Mouse (Mus musculus) midbrain, embryonic 10.5 days (tissue): ENCODE results near the gene Smtn. TPM values are rescaled to one million over a fixed set of nuclear protein-coding genes. Genes with fewer than 3 reads are reported as not detected.
A peak's percentile ranks its signal among the peaks of the same experiment; 100 is the strongest.

Experiments used
- DNase-seq: peaks from one replicate; pipeline ENCODE4 v3.0.0-alpha.2; 2017; ENCODE audit warnings: low spot score
- H3K27ac ChIP-seq: fragments of 300-500 bp; sonication (generic); replicated peaks from 2 replicates; pipeline ENCODE4 v1.5.1; 2016; ENCODE audit warnings: mild to moderate bottlenecking
- H3K27me3 ChIP-seq: fragments of 300-500 bp; sonication (generic); 2 replicates; pipeline ENCODE4 v1.6.1; 2016; ENCODE audit warnings: low read depth, mild to moderate bottlenecking; ENCODE audit not compliant: poor library complexity, severe bottlenecking
- H3K36me3 ChIP-seq: fragments of 300-500 bp; sonication (generic); 2 replicates; pipeline ENCODE4 v1.6.1; 2016; ENCODE audit warnings: mild to moderate bottlenecking, moderate library complexity
- H3K4me1 ChIP-seq: fragments of 300-500 bp; sonication (generic); 2 replicates; pipeline ENCODE4 v1.6.1; 2016
- H3K4me3 ChIP-seq: fragments of 300-500 bp; sonication (generic); 2 replicates; pipeline ENCODE4 v1.5.1; 2016; ENCODE audit warnings: mild to moderate bottlenecking, moderate library complexity
- H3K9me3 ChIP-seq: fragments of 300-500 bp; sonication (generic); replicated peaks from 2 replicates; pipeline ENCODE4 v1.6.1; 2016; ENCODE audit warnings: mild to moderate bottlenecking
- WGBS: fragments of 180-500 bp; shearing (Covaris S2); methylation state at CpG from one replicate; pipeline ENCODE4 v1.1.7; 2016; 5-methylcytosine and 5-hydroxymethylcytosine counted together
- polyA plus RNA-seq: library from polyadenylated mRNA; unstranded; fragments of >200 nt; fragmentation: Nextera tagmentation; extraction: Ambion mirVana; gene quantifications from 2 replicates; pipeline ENCODE4 v1.2.1, GENCODE M21; 2016

The Smtn gene
- polyA plus RNA-seq, 1 experiment from 2014 or later, result 40.2 TPM

- Histone ChIP-seq H3K4me1 (peaks cover 13% of the 10 kb centered on the region), H3K4me3 (no peak overlapping the region), H3K27ac (no peak overlapping the region), H3K36me3 (no peaks in the 10 kb centered on the region), H3K9me3 (no peaks in the 10 kb centered on the region), H3K27me3 (peaks cover 5% of the 10 kb centered on the region)
- 89% methylated on average over 2 of the region's 2 CpGs for WGBS
- no peak for DNase-seq
These were observed 30.1 kb downstream of the Smtn start for GRCm38 (mm10) chr11:3510321-3510720.

- no peak overlapping the region for H3K27ac ChIP-seq
- peaks cover 5% of the 10 kb centered on the region for H3K4me1 ChIP-seq
- no peak overlapping the region for H3K4me3 ChIP-seq
- WGBS, result 82% methylated on average over 8 of the region's 8 CpGs
- DNase-seq, result no peak
- H3K9me3 ChIP-seq, result no peaks in the 10 kb centered on the region
- H3K27me3 ChIP-seq, result no peaks in the 10 kb centered on the region
- H3K36me3 ChIP-seq, result no peaks in the 10 kb centered on the region
These were observed 31.0 kb downstream of the Smtn start for GRCm38 (mm10) chr11:3509181-3510085.

DNA sequence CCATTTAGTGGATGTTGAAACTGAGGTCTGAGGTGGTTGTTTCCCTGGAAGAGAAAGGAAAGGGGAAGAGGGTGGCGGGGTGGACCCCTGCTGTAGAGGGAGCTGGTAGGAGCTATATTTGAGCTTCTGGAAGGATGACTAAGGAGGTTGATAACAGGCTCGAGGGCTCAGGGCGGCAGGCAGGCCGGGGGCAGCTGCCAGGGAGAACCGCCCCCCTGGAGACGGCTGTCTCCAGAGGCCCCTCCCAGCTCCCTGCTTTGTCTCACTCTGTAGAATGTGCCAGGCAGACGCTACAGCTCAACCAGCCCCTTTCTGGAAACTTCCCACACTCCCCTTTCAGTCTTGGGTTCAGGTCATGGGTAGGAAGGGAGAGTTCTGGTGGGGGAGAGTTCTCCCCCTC is 32.2 kb downstream of the Smtn start:
- H3K36me3 ChIP-seq, result no peaks in the 10 kb centered on the region
- 59% methylated on average over 7 of the region's 7 CpGs for WGBS
- H3K27ac ChIP-seq, result no peak overlapping the region
- no peaks in the 10 kb centered on the region for H3K27me3 ChIP-seq
- DNase-seq, result no peak
- no peak overlapping the region for H3K4me3 ChIP-seq
- no peaks in the 10 kb centered on the region for H3K4me1 ChIP-seq
- H3K9me3 ChIP-seq, result no peaks in the 10 kb centered on the region

DNA sequence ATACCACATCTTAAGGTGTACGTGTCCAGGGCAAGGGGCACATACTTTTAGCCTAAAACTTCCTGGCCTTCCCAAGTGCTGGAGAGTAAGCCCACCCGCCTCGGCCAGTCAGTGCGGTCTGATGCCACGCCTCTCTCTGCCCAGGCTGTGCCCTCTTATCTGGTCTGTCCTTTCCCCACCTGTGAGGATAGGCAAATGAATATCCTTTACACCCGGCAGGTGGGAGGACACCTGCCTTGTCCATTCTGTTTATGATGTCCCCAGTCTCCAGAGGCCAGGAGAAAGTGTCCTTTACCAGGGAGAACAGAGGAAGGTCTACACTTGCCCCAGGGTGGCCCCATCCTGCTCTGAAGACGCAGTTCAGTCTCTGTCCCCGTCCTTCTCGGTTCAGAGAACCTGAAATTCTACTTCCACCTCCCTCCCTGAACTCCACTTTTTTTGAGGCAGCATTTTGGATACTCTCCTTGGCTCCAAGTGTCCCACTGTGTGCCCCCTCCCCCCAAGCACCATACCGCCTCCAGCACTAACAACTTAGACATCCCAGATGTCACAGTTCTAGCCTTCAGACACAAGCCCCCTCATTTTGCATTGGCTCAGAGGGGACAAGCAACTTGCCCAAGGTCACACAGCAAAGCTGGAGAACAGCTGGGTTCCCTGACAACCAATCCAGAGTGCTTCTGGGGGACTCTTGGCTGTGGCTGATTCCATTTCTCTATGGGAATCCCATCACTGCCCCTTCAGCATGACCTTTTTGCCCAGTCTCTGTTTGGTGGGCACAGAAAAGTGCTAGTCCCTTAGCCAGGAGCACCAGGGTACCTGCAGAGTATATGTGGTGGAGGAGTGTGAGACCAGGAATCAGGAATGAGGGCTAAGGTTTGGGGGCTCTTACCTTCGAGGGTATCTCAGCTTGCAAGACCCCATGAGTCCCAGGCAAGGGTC is 36.4 kb downstream of the Smtn start:
- Histone ChIP-seq H3K4me1 (no peaks in the 10 kb centered on the region), H3K27me3 (0 out of 2 replicates have a peak, but pooled peaks cover 7% of the 10 kb centered on the region), H3K27ac (no peak overlapping the region), H3K4me3 (no peak overlapping the region), H3K9me3 (no peaks in the 10 kb centered on the region), H3K36me3 (no peaks in the 10 kb centered on the region)
- WGBS, result 71% methylated on average over 11 of the region's 11 CpGs
- DNase-seq, result no peak

- WGBS, result 84% methylated on average over 18 of the region's 18 CpGs
- Histone ChIP-seq H3K27ac (no peak overlapping the region), H3K36me3 (no peaks in the 10 kb centered on the region), H3K4me3 (no peak overlapping the region), H3K9me3 (no peaks in the 10 kb centered on the region), H3K4me1 (no peaks in the 10 kb centered on the region), H3K27me3 (0 out of 2 replicates have a peak, but pooled peaks cover 7% of the 10 kb centered on the region)
- no peak for DNase-seq
These were observed 37.8 kb downstream of the Smtn start for GRCm38 (mm10) chr11:3502459-3503072.

DNA sequence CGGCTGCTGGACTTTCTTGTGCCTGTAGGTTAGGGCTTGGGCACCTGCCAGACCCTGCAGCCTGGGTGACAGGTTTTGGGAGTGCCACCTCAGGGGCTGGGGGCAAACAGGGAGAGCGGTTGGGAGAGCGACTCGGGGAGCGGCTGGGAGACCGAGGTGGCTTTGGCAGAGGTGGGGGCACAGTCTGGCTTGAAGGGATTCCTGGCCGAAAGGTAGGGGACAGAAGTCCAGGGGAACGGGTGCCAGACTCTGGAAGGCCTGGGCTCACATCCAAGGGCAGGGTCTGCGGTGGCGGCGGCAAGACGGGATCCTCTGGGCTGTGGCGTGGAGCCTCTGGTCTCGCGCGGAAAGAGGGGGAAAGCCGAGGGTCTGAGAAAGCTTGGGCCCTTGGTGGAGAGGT is 38.4 kb downstream of the Smtn start:
- no peak for DNase-seq

GRCm38 (mm10) chr11:3497296-3497695 is 43.1 kb downstream of the Smtn start:
- Histone ChIP-seq H3K9me3 (no peaks in the 10 kb centered on the region), H3K4me1 (peaks cover 5% of the 10 kb centered on the region; the same call in 1 of the 2 replicates), H3K36me3 (no peaks in the 10 kb centered on the region), H3K4me3 (no peak overlapping the region), H3K27ac (no peak overlapping the region), H3K27me3 (0 out of 2 replicates have a peak, but pooled peaks cover 4% of the 10 kb centered on the region)
- DNase-seq, result no peak
- 86% methylated on average over 1 of the region's 1 CpGs for WGBS

More for the DNA sequence above, 38.4 kb downstream of the Smtn start:
- no peak overlapping the region for H3K4me3 ChIP-seq
- no peaks in the 10 kb centered on the region for H3K9me3 ChIP-seq
- H3K4me1 ChIP-seq, result no peaks in the 10 kb centered on the region
- H3K27ac ChIP-seq, result no peak overlapping the region
- H3K36me3 ChIP-seq, result no peaks in the 10 kb centered on the region
- WGBS, result 78% methylated on average over 17 of the region's 17 CpGs
- 0 out of 2 replicates have a peak, but pooled peaks cover 7% of the 10 kb centered on the region for H3K27me3 ChIP-seq

GRCm38 (mm10) chr11:3496756-3497155 is 43.7 kb downstream of the Smtn start:
- Histone ChIP-seq H3K9me3 (no peaks in the 10 kb centered on the region), H3K27ac (no peak overlapping the region), H3K4me1 (peaks cover 10% of the 10 kb centered on the region; the same call in 1 of the 2 replicates), H3K36me3 (no peaks in the 10 kb centered on the region), H3K4me3 (no peak overlapping the region), H3K27me3 (no peaks in the 10 kb centered on the region)
- no peak for DNase-seq
- 64% methylated on average over 5 of the region's 5 CpGs for WGBS

DNA sequence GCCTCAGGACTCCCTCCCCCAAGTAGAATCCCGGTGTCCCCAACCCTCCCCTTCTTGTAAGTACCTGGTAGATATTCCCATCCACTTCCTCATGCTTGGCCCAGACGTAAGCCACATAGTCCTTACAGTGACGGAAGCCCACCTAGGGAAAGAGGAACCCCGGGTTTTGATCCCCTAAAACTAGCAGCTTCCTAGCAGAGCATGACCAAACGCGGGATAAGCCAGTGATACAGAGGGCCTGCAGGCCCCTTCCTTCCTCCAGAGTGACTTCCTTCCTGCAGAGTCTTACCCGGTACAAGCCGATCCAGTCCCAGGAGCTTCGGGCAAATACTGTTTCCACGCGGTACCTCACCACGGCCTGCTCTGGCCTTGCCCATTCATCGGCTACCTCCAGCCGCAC is 44.9 kb downstream of the Smtn start:
- 91% methylated on average over 14 of the region's 14 CpGs for WGBS

GRCm38 (mm10) chr11:3494857-3495256 is 45.6 kb downstream of the Smtn start:
- H3K4me3 ChIP-seq, result no peak overlapping the region
- no peaks in the 10 kb centered on the region for H3K9me3 ChIP-seq
- peaks cover 11% of the 10 kb centered on the region; the same call in 1 of the 2 replicates for H3K4me1 ChIP-seq
- H3K27ac ChIP-seq, result peak overlapping the region; percentile 49; the same call in 1 of the 2 replicates
- 82% methylated on average over 17 of the region's 17 CpGs for WGBS
- no peaks in the 10 kb centered on the region for H3K27me3 ChIP-seq
- DNase-seq, result no peak
- no peaks in the 10 kb centered on the region for H3K36me3 ChIP-seq

More for the DNA sequence above, 44.9 kb downstream of the Smtn start:
- DNase-seq, result no peak
- Histone ChIP-seq H3K4me1 (peaks cover 11% of the 10 kb centered on the region; the same call in 1 of the 2 replicates), H3K27me3 (no peaks in the 10 kb centered on the region), H3K36me3 (no peaks in the 10 kb centered on the region), H3K27ac (no peak overlapping the region), H3K9me3 (no peaks in the 10 kb centered on the region), H3K4me3 (no peak overlapping the region)

DNA sequence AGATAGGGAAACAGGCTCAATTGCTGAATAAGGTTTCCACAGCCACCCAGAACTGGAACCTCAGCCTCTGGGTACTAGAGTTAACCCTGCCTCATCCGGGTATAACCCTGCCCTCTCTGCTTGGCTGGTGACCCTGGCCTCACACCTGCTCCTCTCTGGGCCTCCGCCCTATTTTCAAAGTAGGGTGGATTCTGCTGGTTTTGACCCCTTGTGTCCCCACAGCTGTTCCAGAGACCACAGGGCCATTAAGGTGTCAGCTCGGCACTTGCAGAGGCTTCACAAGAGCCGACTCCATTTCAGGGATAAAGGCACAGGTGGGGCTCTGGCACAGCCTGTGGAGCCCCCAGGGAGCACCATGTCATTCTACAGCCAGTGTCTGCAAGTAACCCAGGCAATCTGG is 47.7 kb downstream of the Smtn start:
- no peak for DNase-seq
- H3K4me1 ChIP-seq, result peaks cover 19% of the 10 kb centered on the region; the same call in 1 of the 2 replicates
- no peak overlapping the region for H3K4me3 ChIP-seq
- no peaks in the 10 kb centered on the region for H3K9me3 ChIP-seq
- H3K36me3 ChIP-seq, result no peaks in the 10 kb centered on the region
- 80% methylated on average over 4 of the region's 4 CpGs for WGBS
- no peak overlapping the region for H3K27ac ChIP-seq
- H3K27me3 ChIP-seq, result no peaks in the 10 kb centered on the region

GRCm38 (mm10) chr11:3489036-3489435 is 51.4 kb downstream of the Smtn start:
- H3K4me1 ChIP-seq, result peaks cover 19% of the 10 kb centered on the region; the same call in 1 of the 2 replicates
- WGBS, result 83% methylated on average over 5 of the region's 5 CpGs
- no peaks in the 10 kb centered on the region for H3K9me3 ChIP-seq
- no peak overlapping the region for H3K27ac ChIP-seq
- DNase-seq, result no peak
- no peaks in the 10 kb centered on the region for H3K36me3 ChIP-seq
- H3K4me3 ChIP-seq, result no peak overlapping the region
- no peaks in the 10 kb centered on the region for H3K27me3 ChIP-seq
